Mouse (Mus musculus) hindbrain, embryonic 16.5 days (tissue): ENCODE data around the gene Gm4846. TPM values are rescaled to one million over a fixed set of nuclear protein-coding genes. Genes with fewer than 3 reads are reported as not detected.
"Not testable (repeated sequence)": the region's sequence is repeated elsewhere in the genome, so short reads cannot be mapped to it uniquely, and the experiment has no call there.

ENCODE experiments used
- ATAC-seq: fragments of 200-750 bp; cut with Nextera tagmentation; 2 replicates; pipeline ENCODE4 v1.8.0; 2017; ENCODE audit warnings: moderate TSS enrichment, moderate library complexity
- H3K27ac ChIP-seq: fragments of 300-500 bp; sonication (generic); 2 replicates; pipeline ENCODE4 v1.5.1; 2014; ENCODE audit warnings: low read depth, mild to moderate bottlenecking, control low read depth, low read length, moderate library complexity
- H3K27me3 ChIP-seq: fragments of 300-500 bp; sonication (generic); replicated peaks from 2 replicates; pipeline ENCODE4 v1.6.1; 2014; ENCODE audit warnings: low read length; ENCODE audit not compliant: control insufficient read depth, insufficient read depth
- H3K36me3 ChIP-seq: fragments of 300-500 bp; sonication (generic); 2 replicates; pipeline ENCODE4 v1.6.1; 2014; ENCODE audit warnings: mild to moderate bottlenecking, low read length, moderate library complexity, mixed read lengths; ENCODE audit not compliant: control insufficient read depth, insufficient read depth
- H3K4me1 ChIP-seq: fragments of 300-500 bp; sonication (generic); 2 replicates; pipeline ENCODE4 v1.6.1; 2014; ENCODE audit warnings: low read depth, low read length; ENCODE audit not compliant: control insufficient read depth, insufficient read depth
- H3K4me2 ChIP-seq: fragments of 300-500 bp; sonication (generic); 2 replicates; pipeline ENCODE4 v1.6.1; 2014; ENCODE audit warnings: mild to moderate bottlenecking, low read length, control low read depth, moderate library complexity
- H3K4me3 ChIP-seq: fragments of 300-500 bp; sonication (generic); 2 replicates; pipeline ENCODE4 v1.5.1; 2014; ENCODE audit warnings: mild to moderate bottlenecking, low read length, control low read depth, moderate library complexity
- H3K9ac ChIP-seq: fragments of 300-500 bp; sonication (generic); 2 replicates; pipeline ENCODE4 v1.6.1; 2014; ENCODE audit warnings: low read depth, mild to moderate bottlenecking, control low read depth, low read length, moderate library complexity
- H3K9me3 ChIP-seq: fragments of 300-500 bp; sonication (generic); 2 replicates; pipeline ENCODE4 v1.6.1; 2014; ENCODE audit warnings: mild to moderate bottlenecking, low read length, moderate library complexity; ENCODE audit not compliant: control insufficient read depth
- WGBS: fragments of 180-500 bp; shearing (Covaris S2); extraction: QIAGEN DNeasy Blood & Tissue Kit; methylation state at CpG from one replicate; pipeline ENCODE4 v1.1.7; 2014; 5-methylcytosine and 5-hydroxymethylcytosine counted together
- polyA plus RNA-seq: library from polyadenylated mRNA; unstranded; fragments of >200 nt; fragmentation: Nextera tagmentation; extraction: Ambion mirVana; gene quantifications from 2 replicates; pipeline ENCODE4 v1.2.1, GENCODE M21; 2015

Gm4846 gene
- polyA plus RNA-seq: not detected in 2 replicates

DNA sequence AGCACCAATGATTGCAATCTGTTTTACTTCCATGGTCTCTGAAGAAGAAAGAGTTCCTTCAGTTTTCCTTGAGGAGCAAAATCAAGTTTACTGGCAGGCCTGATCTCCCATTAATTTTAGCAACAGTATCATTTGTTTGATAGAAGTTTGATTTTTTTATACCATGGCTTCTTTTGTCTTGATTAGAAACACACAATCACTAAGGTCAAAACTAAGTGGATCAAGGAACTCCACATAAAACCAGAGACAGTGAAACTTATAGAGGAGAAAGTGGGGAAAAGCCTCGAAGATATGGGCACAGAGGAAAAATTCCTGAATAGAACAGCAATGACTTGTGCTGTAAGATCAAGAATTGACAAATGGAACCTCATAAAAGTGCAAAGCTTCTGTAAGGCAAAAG, at the start of gene Gm4846:
TSS of gene Gm4846 (minus strand) at position 101 of the 400 bp plus-strand sequence.
- H3K36me3 ChIP-seq, H3K9ac ChIP-seq, H3K9me3 ChIP-seq, H3K4me1 ChIP-seq, H3K4me2 ChIP-seq, ATAC-seq, H3K27me3 ChIP-seq, H3K4me3 ChIP-seq, H3K27ac ChIP-seq: not testable (repeated sequence)
- WGBS: 60% methylated on average over 1 of the region's 1 CpGs

DNA sequence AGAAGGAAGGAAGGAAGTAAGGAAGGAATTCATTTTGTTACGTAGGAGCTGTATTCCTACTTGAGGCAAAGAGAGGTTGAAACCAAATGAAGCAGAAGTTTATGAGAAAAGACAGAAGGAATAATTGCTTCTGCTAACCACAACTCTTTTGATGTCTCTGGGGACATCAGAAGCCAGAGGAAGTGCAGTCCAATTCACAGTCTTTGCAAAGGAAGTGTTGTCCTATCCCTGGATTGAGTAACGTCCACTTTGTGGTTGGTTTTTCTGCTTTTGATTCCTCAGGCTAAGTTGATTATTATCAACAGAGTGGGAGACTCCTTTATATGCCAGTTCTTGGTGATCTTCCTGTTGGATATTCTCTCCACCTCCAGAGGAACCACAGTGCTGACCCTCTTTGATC, 34.1 kb upstream of the Gm4846 start:
- H3K27me3 ChIP-seq, H3K36me3 ChIP-seq, H3K4me2 ChIP-seq, H3K9ac ChIP-seq, H3K4me1 ChIP-seq, ATAC-seq, H3K4me3 ChIP-seq, H3K27ac ChIP-seq, H3K9me3 ChIP-seq: not testable (repeated sequence)
- 84% methylated on average over 2 of the region's 2 CpGs for WGBS

- not testable (repeated sequence) for H3K9me3 ChIP-seq, H3K36me3 ChIP-seq, H3K4me1 ChIP-seq, H3K27me3 ChIP-seq, H3K27ac ChIP-seq, H3K4me2 ChIP-seq, H3K9ac ChIP-seq, ATAC-seq, H3K4me3 ChIP-seq
- WGBS: 84% methylated on average over 2 of the region's 2 CpGs
Observed at GRCm38 (mm10) chr1:166524709-166525108, 27.3 kb upstream of the Gm4846 start.

- ATAC-seq, H3K4me3 ChIP-seq, H3K9me3 ChIP-seq, H3K9ac ChIP-seq, H3K4me2 ChIP-seq, H3K27me3 ChIP-seq, H3K4me1 ChIP-seq, H3K36me3 ChIP-seq, H3K27ac ChIP-seq: not testable (repeated sequence)
- 81% methylated on average over 6 of the region's 6 CpGs for WGBS
Observed at GRCm38 (mm10) chr1:166519626-166520025, 22.2 kb upstream of the Gm4846 start.

DNA sequence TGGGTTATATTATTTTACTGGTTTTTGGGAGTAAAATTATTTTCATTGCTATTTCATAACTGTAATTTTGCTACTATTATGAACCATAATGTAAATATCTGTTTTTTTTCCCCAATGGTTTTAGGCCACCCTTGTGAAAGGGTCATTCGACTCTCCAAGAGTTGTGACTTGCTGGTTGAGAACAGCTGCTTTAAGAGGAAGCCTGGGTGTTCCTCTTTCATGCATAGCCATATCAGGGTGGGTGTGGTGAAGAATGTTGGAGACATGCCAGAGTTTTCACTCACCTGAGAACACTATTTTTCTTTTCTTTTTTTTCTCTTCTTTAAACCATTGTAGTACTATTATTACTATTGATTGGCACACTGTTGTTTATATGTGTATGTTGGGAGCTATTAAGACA, 19.2 kb upstream of the Gm4846 start:
- no peak overlapping the region for H3K27ac ChIP-seq
- no peak overlapping the region for H3K4me2 ChIP-seq
- H3K4me3 ChIP-seq: no peak overlapping the region
- H3K9ac ChIP-seq: no peak overlapping the region
- no peaks in the 10 kb centered on the region for H3K27me3 ChIP-seq
- 93% methylated on average over 1 of the region's 1 CpGs for WGBS
- no peaks in the 10 kb centered on the region for H3K36me3 ChIP-seq
- no peaks in the 10 kb centered on the region for H3K4me1 ChIP-seq
- no peaks in the 10 kb centered on the region for H3K9me3 ChIP-seq
- ATAC-seq: no peak

DNA sequence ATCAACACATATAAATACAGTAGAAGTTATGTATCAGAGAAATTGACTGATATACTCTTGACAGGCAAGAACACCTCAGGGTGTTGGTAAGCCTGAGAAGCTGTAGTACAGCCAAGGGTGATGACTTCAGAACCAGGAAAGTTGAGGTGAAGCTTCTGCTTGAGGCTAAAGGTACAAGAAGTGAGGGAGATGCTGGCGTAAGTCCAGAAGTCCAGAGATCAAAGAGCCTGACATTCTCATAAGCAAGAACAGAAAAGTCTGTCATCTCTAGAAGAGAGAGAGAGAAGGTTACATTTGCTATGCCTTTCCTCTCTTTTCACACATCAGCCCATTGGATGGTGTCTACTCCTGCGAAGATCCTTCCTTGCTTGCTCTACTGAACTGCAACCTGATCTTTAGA, 6.8 kb upstream of the Gm4846 start:
- not testable (repeated sequence) for H3K4me2 ChIP-seq, H3K9me3 ChIP-seq, H3K36me3 ChIP-seq, ATAC-seq, H3K9ac ChIP-seq, H3K4me1 ChIP-seq, H3K27me3 ChIP-seq, H3K4me3 ChIP-seq, H3K27ac ChIP-seq
- WGBS: 90% methylated on average over 2 of the region's 2 CpGs

DNA sequence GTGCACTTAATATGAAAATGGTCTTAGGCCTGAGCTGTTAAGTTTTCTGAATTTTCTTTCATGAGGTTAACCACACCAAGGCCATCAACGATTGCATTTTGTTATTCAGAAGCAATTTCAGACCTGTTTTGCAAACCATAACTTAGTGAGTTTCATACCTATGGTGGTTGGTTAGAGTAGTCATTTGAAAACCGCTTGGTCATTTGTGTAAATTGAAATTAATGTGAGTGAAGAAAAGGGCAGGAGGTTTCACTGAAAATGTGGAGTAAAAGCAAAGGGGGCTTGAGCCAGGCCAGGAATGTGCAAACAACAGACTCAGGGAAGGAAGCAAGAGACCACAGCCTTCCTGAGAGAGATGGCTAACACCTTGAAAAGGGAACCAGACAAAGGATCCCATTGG, 17.9 kb downstream of the Gm4846 start:
- Histone ChIP-seq H3K27me3 (no peaks in the 10 kb centered on the region), H3K4me1 (no peaks in the 10 kb centered on the region), H3K4me2 (no peak overlapping the region), H3K9ac (no peak overlapping the region), H3K9me3 (no peaks in the 10 kb centered on the region), H3K27ac (no peak overlapping the region), H3K36me3 (no peaks in the 10 kb centered on the region), H3K4me3 (no peak overlapping the region)
- ATAC-seq: no peak
- WGBS: 90% methylated on average over 2 of the region's 2 CpGs

GRCm38 (mm10) chr1:166467172-166467571, 30.2 kb downstream of the Gm4846 start:
- 91% methylated on average over 3 of the region's 3 CpGs for WGBS
- no peaks in the 10 kb centered on the region for H3K9me3 ChIP-seq
- no peaks in the 10 kb centered on the region for H3K4me1 ChIP-seq
- H3K27ac ChIP-seq: no peak overlapping the region
- ATAC-seq: no peak
- no peaks in the 10 kb centered on the region for H3K27me3 ChIP-seq
- no peak overlapping the region for H3K4me2 ChIP-seq
- no peak overlapping the region for H3K9ac ChIP-seq
- no peaks in the 10 kb centered on the region for H3K36me3 ChIP-seq
- no peak overlapping the region for H3K4me3 ChIP-seq

GRCm38 (mm10) chr1:166462544-166462943, 34.8 kb downstream of the Gm4846 start:
- H3K27me3 ChIP-seq: no peaks in the 10 kb centered on the region
- no peak overlapping the region for H3K4me3 ChIP-seq
- 91% methylated on average over 4 of the region's 4 CpGs for WGBS
- no peak for ATAC-seq
- H3K9me3 ChIP-seq: no peaks in the 10 kb centered on the region
- H3K4me1 ChIP-seq: no peaks in the 10 kb centered on the region
- no peak overlapping the region for H3K9ac ChIP-seq
- no peak overlapping the region for H3K4me2 ChIP-seq
- H3K27ac ChIP-seq: no peak overlapping the region
- no peaks in the 10 kb centered on the region for H3K36me3 ChIP-seq

DNA sequence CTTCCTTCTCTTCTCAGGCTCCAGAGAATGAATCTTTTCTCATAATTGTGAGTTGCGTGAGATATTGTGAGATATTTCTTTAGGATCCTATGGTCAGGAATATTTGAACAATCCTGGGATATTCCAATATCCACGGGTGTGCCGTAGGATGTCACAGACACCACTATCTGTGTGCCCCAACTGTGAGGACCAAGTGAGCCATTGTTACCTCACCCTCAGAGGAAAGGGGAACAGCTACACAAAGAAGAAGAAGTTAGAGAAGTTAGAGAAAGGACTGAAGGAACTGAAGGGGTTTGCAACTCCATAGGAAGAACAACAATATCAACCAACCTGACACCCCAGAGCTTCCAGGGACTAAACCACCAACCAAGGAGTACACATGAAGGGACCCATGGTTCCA, 55.4 kb downstream of the Gm4846 start:
- Histone ChIP-seq H3K36me3 (no peaks in the 10 kb centered on the region), H3K9ac (no peak overlapping the region), H3K27ac (no peak overlapping the region), H3K9me3 (no peaks in the 10 kb centered on the region), H3K4me2 (no peak overlapping the region), H3K4me3 (no peak overlapping the region), H3K27me3 (no peaks in the 10 kb centered on the region), H3K4me1 (no peaks in the 10 kb centered on the region)
- no peak for ATAC-seq
- WGBS: 87% methylated on average over 3 of the region's 3 CpGs
